Mouse (Mus musculus) forebrain, embryonic 11.5 days (tissue): ENCODE data around the gene Efl1. TPM values are rescaled to one million over a fixed set of nuclear protein-coding genes. Genes with fewer than 3 reads are reported as not detected.
"Not testable (repeated sequence)": the region's sequence is repeated elsewhere in the genome, so short reads cannot be mapped to it uniquely, and the experiment has no call there.

Experiments
- ATAC-seq: fragments of 200-750 bp; cut with Nextera tagmentation; replicated peaks from 2 replicates; pipeline ENCODE4 v1.8.0; 2017; ENCODE audit warnings: moderate TSS enrichment; ENCODE audit not compliant: low FRiP score
- DNase-seq: peaks from one replicate; pipeline ENCODE4 v3.0.0-alpha.2; 2017; ENCODE audit warnings: low spot score
- H3K27ac ChIP-seq: fragments of 300-500 bp; sonication (generic); 2 replicates; pipeline ENCODE4 v1.5.1; 2014; ENCODE audit warnings: low read depth, low read length
- H3K27me3 ChIP-seq: fragments of 300-500 bp; sonication (generic); 2 replicates; pipeline ENCODE4 v1.6.1; 2014; ENCODE audit warnings: mild to moderate bottlenecking, low read length, mixed read lengths; ENCODE audit not compliant: control insufficient read depth, insufficient read depth
- H3K36me3 ChIP-seq: fragments of 300-500 bp; sonication (generic); 2 replicates; pipeline ENCODE4 v1.6.1; 2014; ENCODE audit warnings: mild to moderate bottlenecking, low read length, moderate library complexity, mixed read lengths; ENCODE audit not compliant: control insufficient read depth, insufficient read depth
- H3K4me1 ChIP-seq: fragments of 300-500 bp; sonication (generic); replicated peaks from 2 replicates; pipeline ENCODE4 v1.6.1; 2014; ENCODE audit warnings: low read length, mixed read lengths; ENCODE audit not compliant: control insufficient read depth, insufficient read depth
- H3K4me2 ChIP-seq: fragments of 300-500 bp; sonication (generic); 2 replicates; pipeline ENCODE4 v1.6.1; 2014; ENCODE audit warnings: low read depth, mild to moderate bottlenecking, low read length, moderate library complexity, mixed read lengths; ENCODE audit not compliant: severe bottlenecking
- H3K4me3 ChIP-seq: fragments of 300-500 bp; sonication (generic); 2 replicates; pipeline ENCODE4 v1.5.1; 2014; ENCODE audit warnings: low read depth, low read length
- H3K9ac ChIP-seq: fragments of 300-500 bp; sonication (generic); 2 replicates; pipeline ENCODE4 v1.6.1; 2014; ENCODE audit warnings: low read length
- H3K9me3 ChIP-seq: fragments of 300-500 bp; sonication (generic); 2 replicates; pipeline ENCODE4 v1.6.1; 2016; ENCODE audit warnings: low read length, mixed read lengths; ENCODE audit not compliant: control insufficient read depth
- WGBS: fragments of 180-500 bp; shearing (Covaris S2); extraction: QIAGEN DNeasy Blood & Tissue Kit; methylation state at CpG from one replicate; pipeline ENCODE4 v1.1.7; 2014; 5-methylcytosine and 5-hydroxymethylcytosine counted together
- polyA plus RNA-seq: library from polyadenylated mRNA; unstranded; fragments of >200 nt; fragmentation: Nextera tagmentation; extraction: Ambion mirVana; gene quantifications from 2 replicates; pipeline ENCODE4 v1.2.1, GENCODE M21; 2014

Gene Efl1
- polyA plus RNA-seq, 1 experiment from 2014 or later, result 18.6 TPM

DNA sequence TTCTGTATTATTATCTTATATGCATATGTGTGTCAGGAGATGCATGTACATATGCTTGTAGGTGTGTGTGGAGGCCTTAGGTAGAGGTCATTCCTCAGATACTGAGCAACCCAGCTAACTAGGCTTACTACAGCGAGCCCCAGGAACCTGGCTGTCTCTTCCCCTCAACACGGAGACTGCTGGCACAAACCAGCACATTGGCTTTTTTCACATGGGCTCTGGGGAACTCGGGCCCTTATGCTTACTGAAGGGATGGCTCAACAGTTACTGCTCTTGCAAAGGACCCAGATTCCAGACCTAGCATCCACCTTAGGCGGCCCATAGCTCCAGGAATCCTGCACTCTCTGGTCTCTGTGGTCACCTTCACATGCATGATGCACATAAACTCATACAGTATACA is 110.7 kb downstream of the Efl1 start:
- Histone ChIP-seq H3K4me3 (no peak overlapping the region), H3K4me1 (no peaks in the 10 kb centered on the region), H3K4me2 (no peak overlapping the region), H3K27ac (no peak overlapping the region), H3K36me3 (no peaks in the 10 kb centered on the region; the same call in 1 of the 2 replicates), H3K27me3 (no peaks in the 10 kb centered on the region), H3K9me3 (no peaks in the 10 kb centered on the region), H3K9ac (no peak overlapping the region)
- ATAC-seq, result no peak
- 87% methylated on average over 4 of the region's 4 CpGs for WGBS
- DNase-seq, result no peak

DNA sequence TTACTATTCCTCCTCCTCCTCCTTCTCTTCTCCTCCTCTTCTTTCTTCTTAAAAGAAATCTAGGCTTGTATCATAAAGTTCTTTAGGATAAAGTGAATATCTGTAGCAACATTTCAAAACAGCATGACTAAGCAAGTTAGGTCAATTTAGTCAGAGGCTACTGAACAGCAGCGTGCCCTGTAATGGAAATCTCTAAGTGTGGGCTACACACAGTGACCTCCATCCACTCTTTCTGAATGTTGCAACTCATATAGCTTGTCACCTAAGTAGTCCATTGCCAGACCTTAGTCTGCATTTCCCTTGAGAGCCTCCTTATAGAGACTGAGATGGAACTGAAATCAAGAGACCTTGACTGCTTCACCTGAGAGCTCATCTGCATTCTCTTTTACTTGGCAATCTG is 116.5 kb downstream of the Efl1 start:
- no peaks in the 10 kb centered on the region for H3K4me1 ChIP-seq
- no peak overlapping the region for H3K9ac ChIP-seq
- no peaks in the 10 kb centered on the region for H3K27me3 ChIP-seq
- no peak overlapping the region for H3K4me3 ChIP-seq
- WGBS, result 79% methylated on average over 1 of the region's 1 CpGs
- no peak overlapping the region for H3K27ac ChIP-seq
- DNase-seq (no peak), ATAC-seq (no peak)
- H3K9me3 ChIP-seq, result no peaks in the 10 kb centered on the region
- no peaks in the 10 kb centered on the region for H3K36me3 ChIP-seq
- no peak overlapping the region for H3K4me2 ChIP-seq

GRCm38 (mm10) chr7:82766623-82767022 is 118.2 kb downstream of the Efl1 start:
- H3K4me3 ChIP-seq, result no peak overlapping the region
- no peak overlapping the region for H3K4me2 ChIP-seq
- no peak for ATAC-seq

DNA sequence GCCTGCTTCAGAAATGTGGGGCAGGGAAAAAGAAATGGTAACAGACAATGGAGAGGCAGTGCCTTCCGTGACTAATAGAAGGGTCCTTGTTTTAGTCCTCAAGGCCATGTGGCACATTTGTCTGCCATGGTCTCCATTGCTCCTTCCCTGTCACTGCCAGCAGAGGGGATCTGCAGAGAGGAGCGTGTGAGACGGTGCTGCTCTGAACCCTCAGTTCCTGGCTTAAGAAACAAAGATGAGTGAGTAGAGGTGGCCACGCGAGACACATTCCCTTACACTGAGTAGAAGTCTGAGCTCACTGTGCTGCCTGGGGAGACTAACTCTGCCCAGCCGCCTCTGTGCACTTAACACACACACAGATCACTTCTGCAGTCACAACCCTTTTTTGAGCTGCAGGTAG is 121.8 kb downstream of the Efl1 start:
- peaks cover 2% of the 10 kb centered on the region; the same call in 1 of the 2 replicates for H3K36me3 ChIP-seq
- H3K9me3 ChIP-seq, result peaks cover 4% of the 10 kb centered on the region; the same call in 1 of the 2 replicates
- 58% methylated on average over 6 of the region's 6 CpGs for WGBS
- no peaks in the 10 kb centered on the region for H3K4me1 ChIP-seq
- H3K27me3 ChIP-seq, result no peaks in the 10 kb centered on the region
- H3K9ac ChIP-seq, result no peak overlapping the region
- ATAC-seq (no peak), DNase-seq (no peak)
- no peak overlapping the region for H3K4me2 ChIP-seq
- H3K27ac ChIP-seq, result no peak overlapping the region
- no peak overlapping the region for H3K4me3 ChIP-seq

More at GRCm38 (mm10) chr7:82766623-82767022, 118.2 kb downstream of the Efl1 start:
- peaks cover 4% of the 10 kb centered on the region; the same call in 1 of the 2 replicates for H3K9me3 ChIP-seq
- WGBS, result 84% methylated on average over 6 of the region's 6 CpGs
- no peak for DNase-seq
- no peak overlapping the region for H3K9ac ChIP-seq
- H3K27ac ChIP-seq, result no peak overlapping the region
- peaks cover 2% of the 10 kb centered on the region; the same call in 1 of the 2 replicates for H3K36me3 ChIP-seq
- H3K27me3 ChIP-seq, result no peaks in the 10 kb centered on the region
- H3K4me1 ChIP-seq, result no peaks in the 10 kb centered on the region

DNA sequence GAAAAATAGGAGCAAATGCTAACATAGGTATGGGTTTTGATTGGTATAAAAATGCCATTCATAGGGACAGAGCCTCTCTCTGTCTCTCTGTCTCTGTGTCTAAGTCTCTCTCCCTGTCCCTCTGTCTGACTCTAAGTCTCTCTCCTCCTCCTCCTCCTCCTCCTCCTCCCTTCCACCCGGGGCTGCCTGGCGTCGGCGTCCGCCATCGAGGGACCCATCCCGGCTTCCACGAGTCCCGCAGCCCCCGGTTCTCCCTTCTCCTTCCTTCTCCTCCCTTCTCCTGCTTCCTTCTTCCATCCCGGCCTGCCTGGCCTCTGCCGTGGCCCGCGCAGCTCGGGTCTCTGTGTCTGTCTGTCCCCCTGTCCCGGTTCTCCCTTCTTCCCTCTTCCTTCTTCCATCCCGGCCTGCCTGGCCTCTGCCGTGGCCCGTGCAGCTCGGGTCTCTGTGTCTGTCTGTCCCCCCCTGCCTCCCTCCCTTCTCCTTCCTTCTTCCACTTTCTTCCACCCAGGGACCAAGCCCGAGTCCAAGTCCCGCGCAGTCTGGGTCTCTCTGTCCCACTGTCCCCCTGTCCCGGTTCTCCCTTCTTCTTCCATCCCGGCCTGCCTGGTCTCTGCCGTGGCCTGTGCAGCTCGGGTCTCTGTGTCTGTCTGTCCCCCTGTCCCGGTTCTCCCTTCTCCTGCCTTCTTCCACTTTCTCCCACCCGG is 122.7 kb downstream of the Efl1 start:
- not testable (repeated sequence) for H3K4me2 ChIP-seq, H3K4me3 ChIP-seq, H3K27me3 ChIP-seq, H3K9me3 ChIP-seq, H3K36me3 ChIP-seq, H3K9ac ChIP-seq, H3K4me1 ChIP-seq
- DNase-seq (peak; percentile 74), ATAC-seq (peak; percentile 100)
- WGBS, result 84% methylated on average over 23 of the region's 29 CpGs
- peak overlapping the region; percentile 25; the same call in 1 of the 2 replicates for H3K27ac ChIP-seq

- not testable (repeated sequence) for H3K9me3 ChIP-seq, H3K27ac ChIP-seq, H3K4me1 ChIP-seq, H3K27me3 ChIP-seq, H3K9ac ChIP-seq, H3K4me3 ChIP-seq, H3K4me2 ChIP-seq, DNase-seq, H3K36me3 ChIP-seq
- 88% methylated on average over 25 of the region's 25 CpGs for WGBS
- peak; percentile 59 for ATAC-seq
Observed at GRCm38 (mm10) chr7:82771661-82772021, 123.2 kb downstream of the Efl1 start.

GRCm38 (mm10) chr7:82772481-82772880 is 124.1 kb downstream of the Efl1 start:
- Histone ChIP-seq H3K4me1 (no peaks in the 10 kb centered on the region), H3K27ac (no peak overlapping the region), H3K9ac (no peak overlapping the region), H3K36me3 (peaks cover 2% of the 10 kb centered on the region; the same call in 1 of the 2 replicates), H3K4me2 (no peak overlapping the region), H3K9me3 (peaks cover 4% of the 10 kb centered on the region; the same call in 1 of the 2 replicates), H3K27me3 (no peaks in the 10 kb centered on the region), H3K4me3 (no peak overlapping the region)
- ATAC-seq (no peak), DNase-seq (no peak)
- WGBS, result 75% methylated on average over 14 of the region's 14 CpGs

DNA sequence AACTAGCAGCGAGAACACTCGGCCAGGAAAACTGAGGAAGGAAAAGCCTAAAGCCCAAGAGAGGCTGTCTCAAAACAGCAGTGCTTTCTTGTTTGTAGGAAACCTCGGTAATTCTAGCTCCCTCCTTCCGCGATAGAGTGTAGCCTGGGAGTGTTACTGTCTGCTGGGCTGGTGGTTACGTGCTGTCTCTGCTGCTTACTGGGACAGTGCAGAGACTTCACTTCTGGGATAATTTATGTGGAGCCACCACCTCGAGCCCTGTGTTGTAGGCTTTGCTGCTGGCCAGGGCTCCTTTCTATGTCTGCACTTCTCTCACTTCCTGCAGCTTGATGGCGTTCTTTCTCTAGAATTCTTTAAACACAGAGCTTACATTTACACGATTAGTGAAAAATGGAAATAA is 124.7 kb downstream of the Efl1 start:
- Histone ChIP-seq H3K4me2 (no peak overlapping the region), H3K36me3 (peaks cover 2% of the 10 kb centered on the region; the same call in 1 of the 2 replicates), H3K4me1 (no peaks in the 10 kb centered on the region), H3K27me3 (no peaks in the 10 kb centered on the region), H3K9ac (no peak overlapping the region), H3K4me3 (no peak overlapping the region), H3K9me3 (peaks cover 4% of the 10 kb centered on the region; the same call in 1 of the 2 replicates), H3K27ac (no peak overlapping the region)
- WGBS, result 74% methylated on average over 9 of the region's 9 CpGs
- ATAC-seq (no peak), DNase-seq (no peak)

GRCm38 (mm10) chr7:82773884-82774283 is 125.5 kb downstream of the Efl1 start:
- no peak overlapping the region for H3K4me2 ChIP-seq
- ATAC-seq (no peak), DNase-seq (no peak)
- H3K4me3 ChIP-seq, result no peak overlapping the region
- no peak overlapping the region for H3K9ac ChIP-seq
- 81% methylated on average over 6 of the region's 6 CpGs for WGBS
- H3K4me1 ChIP-seq, result no peaks in the 10 kb centered on the region
- H3K36me3 ChIP-seq, result peaks cover 2% of the 10 kb centered on the region; the same call in 1 of the 2 replicates
- H3K9me3 ChIP-seq, result peaks cover 4% of the 10 kb centered on the region; the same call in 1 of the 2 replicates
- no peak overlapping the region for H3K27ac ChIP-seq
- no peaks in the 10 kb centered on the region for H3K27me3 ChIP-seq
